Mouse (Mus musculus) lung, adult 2 months (tissue): ENCODE results near the gene B4galnt3.

Experiments used
- CTCF ChIP-seq: fragments of 200-500 bp; IDR thresholded peaks from 2 replicates; pipeline ENCODE4 v1.5.1; 2011; ENCODE audit warnings: mild to moderate bottlenecking, low read length, control low read depth; ENCODE audit not compliant: insufficient read depth
- POLR2A ChIP-seq: fragments of 200-500 bp; IDR thresholded peaks from 2 replicates; pipeline ENCODE4 v1.6.1; 2011; ENCODE audit warnings: low read depth, mild to moderate bottlenecking, control low read depth, low read length, borderline replicate concordance; ENCODE audit errors: extremely low read depth

GRCm38 (mm10) chr6:120246676-120247075 lies 47.7 kb downstream of the B4galnt3 start:
- TF ChIP-seq CTCF (no peak), POLR2A (no peak)
